ENCODE assay signal across 15 mouse cellular contexts in the genomic region with DNA sequence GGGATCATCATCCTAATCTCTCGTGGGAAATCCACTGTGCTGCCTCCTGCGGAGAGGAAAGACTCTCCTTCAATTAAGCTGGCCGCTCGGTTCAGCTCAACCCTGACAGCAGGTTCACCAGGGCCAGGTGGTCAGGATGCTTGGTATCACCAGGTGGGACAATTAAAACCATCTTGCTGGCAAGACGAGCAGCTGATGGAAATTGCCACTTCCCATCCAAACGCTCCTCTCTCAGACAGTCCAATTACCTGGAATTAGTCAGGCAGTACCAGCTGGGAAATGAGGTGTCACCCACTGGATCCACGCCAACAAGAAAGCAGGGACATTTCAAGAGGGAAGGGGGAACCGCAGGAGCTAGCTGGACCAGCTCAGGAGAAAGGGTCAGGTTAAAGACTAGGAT.
DNase-seq lines count a peak whose midpoint lies in the region; ATAC-seq lines count a peak whose summit lies in the region.
"Had no signal": no experiment of that assay in that cellular context is flagged by ENCODE, and none has a peak within 500 bp of the region (broad histone marks: within the 10 kb centered on the region; RNA-seq: fewer than 3 reads in every experiment).

No protein-coding gene starts in this region.

- no peak overlapping the region for H3K4me3 ChIP-seq in midbrain, embryonic 14.5 days (replicated peaks; ENCODE audit: low read depth, low read length)
- H3K4me3 ChIP-seq in midbrain, embryonic 10.5 days: no peak overlapping the region
- H3K4me3 ChIP-seq in hindbrain, embryonic 14.5 days (replicated peaks; ENCODE audit: low read length): no peak overlapping the region
- H3K4me3 ChIP-seq: liver, embryonic 15.5 days had no signal

- ATAC-seq in cerebellum, adult (ENCODE audit: insufficient number of reproducible peaks, low FRiP score, low TSS enrichment): peak; percentile 74
- 0 out of 2 replicates have a peak, but pooled peaks have one; percentile 27 for ATAC-seq in midbrain, embryonic 14.5 days (ENCODE audit: low FRiP score, low TSS enrichment)
- ATAC-seq in hindbrain, embryonic 14.5 days (ENCODE audit: low FRiP score): no peak
- ATAC-seq: intestine, postnatal 0 days had no signal

- peaks cover 9% of the 10 kb centered on the region; the same call in 1 of the 2 replicates for H3K4me1 ChIP-seq in midbrain, embryonic 14.5 days (ENCODE audit: control insufficient read depth, insufficient read depth, low read length)
- H3K4me1 ChIP-seq in midbrain, embryonic 10.5 days: peaks cover 75% of the 10 kb centered on the region
- peaks cover 27% of the 10 kb centered on the region for H3K4me1 ChIP-seq in hindbrain, embryonic 14.5 days (replicated peaks; ENCODE audit: control insufficient read depth, insufficient read depth, low read length)

- no peak overlapping the region for H3K4me2 ChIP-seq in midbrain, embryonic 14.5 days (ENCODE audit: low read length)
- H3K4me2 ChIP-seq in hindbrain, embryonic 14.5 days (replicated peaks): no peak overlapping the region
- H3K4me2 ChIP-seq: liver, embryonic 15.5 days had no signal

- H3K9me3 ChIP-seq in midbrain, embryonic 14.5 days (ENCODE audit: control insufficient read depth, low read length): no peaks in the 10 kb centered on the region
- H3K9me3 ChIP-seq in midbrain, embryonic 10.5 days (replicated peaks): no peaks in the 10 kb centered on the region
- H3K9me3 ChIP-seq in hindbrain, embryonic 14.5 days (ENCODE audit: control insufficient read depth, low read length): no peaks in the 10 kb centered on the region
- H3K9me3 ChIP-seq: liver, embryonic 15.5 days had no signal

- no peak overlapping the region for H3K9ac ChIP-seq in midbrain, embryonic 14.5 days (replicated peaks; ENCODE audit: low read length)
- no peak overlapping the region for H3K9ac ChIP-seq in hindbrain, embryonic 14.5 days
- H3K9ac ChIP-seq: liver, embryonic 15.5 days had no signal

- no peak for DNase-seq in cerebellum, postnatal 4 days (ENCODE audit: low spot score in 2 of 2)
- DNase-seq in midbrain, embryonic 14.5 days: no peak
- DNase-seq in midbrain, embryonic 10.5 days (ENCODE audit: low spot score): no peak
- peak; percentile 29 for DNase-seq in hindbrain, embryonic 14.5 days (ENCODE audit: low spot score)
- no peak for DNase-seq in thymus, adult 18-20 months
- no peak for DNase-seq in right cerebral cortex, adult 18-20 months
- DNase-seq in lung, postnatal 25 days (ENCODE audit: low spot score): no peak
- DNase-seq: heart, postnatal 14 days; kidney, postnatal 36 days; lung, postnatal 4 days; thymus, postnatal 14 days had no signal

- 42% methylated on average over 8 of the region's 8 CpGs for WGBS in midbrain, embryonic 14.5 days
- 72% methylated on average over 8 of the region's 8 CpGs for WGBS in midbrain, embryonic 10.5 days
- WGBS in hindbrain, embryonic 14.5 days: 46% methylated on average over 8 of the region's 8 CpGs

- H3K27ac ChIP-seq in midbrain, embryonic 14.5 days (replicated peaks; ENCODE audit: low read depth, low read length): no peak overlapping the region
- no peak overlapping the region for H3K27ac ChIP-seq in midbrain, embryonic 10.5 days (replicated peaks)
- peak overlapping the region; percentile 65 for H3K27ac ChIP-seq in hindbrain, embryonic 14.5 days
- H3K27ac ChIP-seq: liver, embryonic 15.5 days had no signal

- H3K36me3 ChIP-seq in midbrain, embryonic 14.5 days (ENCODE audit: control insufficient read depth, insufficient read depth, low read length): no peaks in the 10 kb centered on the region
- peaks cover 18% of the 10 kb centered on the region for H3K36me3 ChIP-seq in midbrain, embryonic 10.5 days
- no peaks in the 10 kb centered on the region for H3K36me3 ChIP-seq in hindbrain, embryonic 14.5 days (replicated peaks; ENCODE audit: control insufficient read depth, insufficient read depth)
- H3K36me3 ChIP-seq: liver, embryonic 15.5 days had no signal

- no peaks in the 10 kb centered on the region for H3K27me3 ChIP-seq in midbrain, embryonic 14.5 days (ENCODE audit: control insufficient read depth, insufficient read depth, low read length)
- H3K27me3 ChIP-seq in midbrain, embryonic 10.5 days (ENCODE audit: low read depth, poor library complexity, severe bottlenecking): no peaks in the 10 kb centered on the region
- H3K27me3 ChIP-seq in hindbrain, embryonic 14.5 days (ENCODE audit: control insufficient read depth, insufficient read depth, low read length): no peaks in the 10 kb centered on the region
- H3K27me3 ChIP-seq: CH12.LX; liver, embryonic 15.5 days had no signal
